Mouse (Mus musculus) liver, postnatal 0 days (tissue): ENCODE data around the gene Myog.

Experiments used
- CTCF ChIP-seq: sonication (generic); IDR thresholded peaks from 2 replicates; pipeline ENCODE4 v1.5.1; 2016; ENCODE audit warnings: antibody characterized with exemption, low read depth
- EP300 ChIP-seq: IDR thresholded peaks from 2 replicates; pipeline ENCODE4 v1.6.1; 2016; ENCODE audit warnings: antibody characterized with exemption, low read depth, mild to moderate bottlenecking

DNA sequence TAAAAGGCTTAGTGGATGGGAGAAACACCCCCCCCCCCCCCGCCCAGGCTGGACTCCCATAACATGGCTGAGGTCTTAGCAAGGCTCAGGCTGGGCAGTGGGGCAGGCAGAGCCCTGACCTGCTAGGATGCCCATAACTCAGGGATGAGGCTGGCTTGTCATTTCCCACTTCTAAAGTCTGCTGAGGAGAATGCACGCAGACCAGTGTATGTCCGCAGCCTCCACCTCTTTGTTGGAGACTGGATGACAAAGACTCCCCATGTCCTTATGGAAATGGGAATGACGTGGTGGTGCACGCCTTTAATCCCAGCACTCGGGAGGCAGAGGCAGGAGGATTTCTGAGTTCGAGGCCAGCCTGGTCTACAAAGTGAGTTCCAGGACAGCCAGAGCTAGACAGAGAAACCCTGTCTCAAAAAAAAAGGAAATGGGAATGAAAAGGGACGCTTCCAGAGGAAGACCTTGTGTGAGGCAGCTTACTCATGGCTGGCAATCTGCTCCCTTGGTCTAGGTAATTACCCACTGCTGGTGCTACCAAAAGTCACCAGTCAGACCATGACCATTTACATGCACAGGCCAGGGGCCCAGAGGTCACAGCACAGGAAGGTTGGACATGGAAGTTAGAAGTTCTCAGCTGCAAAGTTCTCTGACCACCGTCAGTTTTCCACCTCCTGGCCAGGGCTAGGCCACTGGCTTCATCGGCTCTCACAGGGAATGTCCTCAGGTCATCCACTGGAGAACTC is 43.8 kb downstream of the Myog start:
- TF ChIP-seq EP300 (no peak), CTCF (no peak)
